Mouse (Mus musculus): Measurements from ENCODE around the gene Ilf3. TPM values are rescaled to one million over a fixed set of nuclear protein-coding genes. Genes with fewer than 3 reads are reported as not detected.

The Ilf3 gene
- polyA plus RNA-seq, 1 experiment from 2014 or later = 195 TPM

- Histone ChIP-seq H3K4me2 (no peak overlapping the region), H3K4me3 (no peak overlapping the region), H3K9ac (no peak overlapping the region), H3K4me1 (peaks cover 19% of the 10 kb centered on the region), H3K9me3 (no peaks in the 10 kb centered on the region), H3K27me3 (no peaks in the 10 kb centered on the region), H3K27ac (no peak overlapping the region), H3K36me3 (0 out of 2 replicates have a peak, but pooled peaks cover 6% of the 10 kb centered on the region)
- ATAC-seq (ENCODE audit: borderline replicate concordance, extremely low read depth, low FRiP score, low TSS enrichment) = no peak
- 87% methylated on average over 2 of the region's 2 CpGs for WGBS
Measured at GRCm38 (mm10) chr9:21447778-21448177, 80.1 kb downstream of the Ilf3 start.

GRCm38 (mm10) chr9:21449710-21450109 lies 82.0 kb downstream of the Ilf3 start:
- Histone ChIP-seq H3K27me3 (no peaks in the 10 kb centered on the region), H3K4me3 (no peak overlapping the region), H3K4me2 (no peak overlapping the region), H3K9me3 (no peaks in the 10 kb centered on the region), H3K9ac (no peak overlapping the region), H3K36me3 (0 out of 2 replicates have a peak, but pooled peaks cover 4% of the 10 kb centered on the region), H3K4me1 (peaks cover 25% of the 10 kb centered on the region), H3K27ac (0 out of 2 replicates have a peak overlapping the region, but pooled peaks have one; percentile 41)
- ATAC-seq (ENCODE audit: borderline replicate concordance, extremely low read depth, low FRiP score, low TSS enrichment) = no peak
- WGBS = 70% methylated on average over 2 of the region's 2 CpGs

- WGBS = 56% methylated on average over 3 of the region's 3 CpGs
- Histone ChIP-seq H3K9ac (no peak overlapping the region), H3K4me1 (peaks cover 28% of the 10 kb centered on the region), H3K36me3 (no peaks in the 10 kb centered on the region), H3K4me2 (no peak overlapping the region), H3K27ac (peak overlapping the region; percentile 41; the same call in 1 of the 2 replicates), H3K27me3 (no peaks in the 10 kb centered on the region), H3K4me3 (no peak overlapping the region), H3K9me3 (no peaks in the 10 kb centered on the region)
- no peak for ATAC-seq (ENCODE audit: borderline replicate concordance, extremely low read depth, low FRiP score, low TSS enrichment)
Measured at GRCm38 (mm10) chr9:21450270-21450669, 82.6 kb downstream of the Ilf3 start.

GRCm38 (mm10) chr9:21451391-21451790 lies 83.7 kb downstream of the Ilf3 start:
- no peak overlapping the region for H3K27ac ChIP-seq
- WGBS = 84% methylated on average over 8 of the region's 8 CpGs

GRCm38 (mm10) chr9:21451870-21452269 lies 84.2 kb downstream of the Ilf3 start:
- Histone ChIP-seq H3K27me3 (no peaks in the 10 kb centered on the region), H3K27ac (0 out of 2 replicates have a peak overlapping the region, but pooled peaks have one; percentile 2), H3K4me3 (no peak overlapping the region), H3K4me2 (no peak overlapping the region), H3K9me3 (no peaks in the 10 kb centered on the region), H3K9ac (no peak overlapping the region), H3K36me3 (no peaks in the 10 kb centered on the region), H3K4me1 (peaks cover 33% of the 10 kb centered on the region)
- no peak for ATAC-seq (ENCODE audit: borderline replicate concordance, extremely low read depth, low FRiP score, low TSS enrichment)
- whole genome bisulfite sequencing = 60% methylated on average over 8 of the region's 8 CpGs

More at GRCm38 (mm10) chr9:21451391-21451790, 83.7 kb downstream of the Ilf3 start:
- H3K36me3 ChIP-seq = no peaks in the 10 kb centered on the region
- H3K9me3 ChIP-seq = no peaks in the 10 kb centered on the region
- no peak for ATAC-seq (ENCODE audit: borderline replicate concordance, extremely low read depth, low FRiP score, low TSS enrichment)
- H3K4me3 ChIP-seq = no peak overlapping the region
- no peak overlapping the region for H3K4me2 ChIP-seq
- peaks cover 33% of the 10 kb centered on the region for H3K4me1 ChIP-seq
- H3K9ac ChIP-seq = no peak overlapping the region
- H3K27me3 ChIP-seq = no peaks in the 10 kb centered on the region

GRCm38 (mm10) chr9:21453003-21453402 lies 85.3 kb downstream of the Ilf3 start:
- Histone ChIP-seq H3K36me3 (no peaks in the 10 kb centered on the region), H3K9ac (no peak overlapping the region), H3K9me3 (no peaks in the 10 kb centered on the region), H3K4me3 (no peak overlapping the region), H3K27ac (no peak overlapping the region), H3K4me1 (peaks cover 33% of the 10 kb centered on the region), H3K4me2 (no peak overlapping the region), H3K27me3 (no peaks in the 10 kb centered on the region)
- no peak for ATAC-seq (ENCODE audit: borderline replicate concordance, extremely low read depth, low FRiP score, low TSS enrichment)
- 72% methylated on average over 7 of the region's 7 CpGs for WGBS

- WGBS = 65% methylated on average over 2 of the region's 2 CpGs
- no peaks in the 10 kb centered on the region for H3K36me3 ChIP-seq
Measured at GRCm38 (mm10) chr9:21453459-21453858, 85.8 kb downstream of the Ilf3 start.

GRCm38 (mm10) chr9:21454556-21454955 lies 86.9 kb downstream of the Ilf3 start:
- no peaks in the 10 kb centered on the region for H3K27me3 ChIP-seq
- no peak for ATAC-seq (ENCODE audit: borderline replicate concordance, extremely low read depth, low FRiP score, low TSS enrichment)
- no peaks in the 10 kb centered on the region for H3K9me3 ChIP-seq
- H3K36me3 ChIP-seq = 0 out of 2 replicates have a peak, but pooled peaks cover 4% of the 10 kb centered on the region
- peaks cover 33% of the 10 kb centered on the region for H3K4me1 ChIP-seq
- 65% methylated on average over 4 of the region's 4 CpGs for WGBS
- H3K9ac ChIP-seq = no peak overlapping the region
- H3K27ac ChIP-seq = no peak overlapping the region
- no peak overlapping the region for H3K4me2 ChIP-seq
- H3K4me3 ChIP-seq = no peak overlapping the region

More at GRCm38 (mm10) chr9:21453459-21453858, 85.8 kb downstream of the Ilf3 start:
- no peak overlapping the region for H3K27ac ChIP-seq
- no peaks in the 10 kb centered on the region for H3K9me3 ChIP-seq
- H3K4me2 ChIP-seq = no peak overlapping the region
- no peaks in the 10 kb centered on the region for H3K27me3 ChIP-seq
- no peak for ATAC-seq (ENCODE audit: borderline replicate concordance, extremely low read depth, low FRiP score, low TSS enrichment)
- H3K4me1 ChIP-seq = peaks cover 33% of the 10 kb centered on the region
- H3K4me3 ChIP-seq = no peak overlapping the region
- no peak overlapping the region for H3K9ac ChIP-seq

Other genes with a start within 250 kb of the Ilf3 start
- 12.7 and 15.6 TPM in 2 replicates for gene Tyk2, start 236.6 kb upstream of the Ilf3 start, polyA plus RNA-seq (2015; fragmentation: Nextera tagmentation; extraction: Ambion mirVana)
- 316 and 319 TPM in 2 replicates for gene Cdc37, start 217.9 kb upstream of the Ilf3 start, polyA plus RNA-seq (2015; fragmentation: Nextera tagmentation; extraction: Ambion mirVana)
- gene Pde4a, start 202.2 kb upstream of the Ilf3 start, polyA plus RNA-seq (2015; fragmentation: Nextera tagmentation; extraction: Ambion mirVana) = 8.6 and 9.3 TPM in 2 replicates
- gene Keap1, start 128.5 kb upstream of the Ilf3 start, polyA plus RNA-seq (2015; fragmentation: Nextera tagmentation; extraction: Ambion mirVana) = 65.5 and 68.3 TPM in 2 replicates
- gene S1pr5, start 119.4 kb upstream of the Ilf3 start, polyA plus RNA-seq (2015; fragmentation: Nextera tagmentation; extraction: Ambion mirVana) = 0.10 and 0.15 TPM in 2 replicates
- 38.4 and 42.8 TPM in 2 replicates for gene Atg4d, start 102.6 kb upstream of the Ilf3 start, polyA plus RNA-seq (2015; fragmentation: Nextera tagmentation; extraction: Ambion mirVana)
- gene Kri1, start 79.9 kb upstream of the Ilf3 start, polyA plus RNA-seq (2015; fragmentation: Nextera tagmentation; extraction: Ambion mirVana) = 12.1 and 14.0 TPM in 2 replicates
- 50.9 and 52.3 TPM in 2 replicates for gene Cdkn2d, start 76.5 kb upstream of the Ilf3 start, polyA plus RNA-seq (2015; fragmentation: Nextera tagmentation; extraction: Ambion mirVana)
- gene Ap1m2, start 55.5 kb upstream of the Ilf3 start, polyA plus RNA-seq (2015; fragmentation: Nextera tagmentation; extraction: Ambion mirVana) = 52.2 and 53.3 TPM in 2 replicates
- 129 and 146 TPM in 2 replicates for gene Slc44a2, start 47.2 kb upstream of the Ilf3 start, polyA plus RNA-seq (2015; fragmentation: Nextera tagmentation; extraction: Ambion mirVana)
- gene Qtrt1, start 44.0 kb downstream of the Ilf3 start, polyA plus RNA-seq (2015; fragmentation: Nextera tagmentation; extraction: Ambion mirVana) = 42.4 and 43.7 TPM in 2 replicates
- gene Dnm2, start 57.0 kb downstream of the Ilf3 start, polyA plus RNA-seq (2015; fragmentation: Nextera tagmentation; extraction: Ambion mirVana) = 73.6 and 77.4 TPM in 2 replicates
- gene Tmed1, start 142.4 kb downstream of the Ilf3 start, polyA plus RNA-seq (2015; fragmentation: Nextera tagmentation; extraction: Ambion mirVana) = 119 and 123 TPM in 2 replicates
- gene AB124611, start 158.3 kb downstream of the Ilf3 start, polyA plus RNA-seq (2015; fragmentation: Nextera tagmentation; extraction: Ambion mirVana) = 3.2 and 3.9 TPM in 2 replicates
- 43.7 and 47.3 TPM in 2 replicates for gene Carm1, start 179.0 kb downstream of the Ilf3 start, polyA plus RNA-seq (2015; fragmentation: Nextera tagmentation; extraction: Ambion mirVana)
- gene Timm29, start 224.9 kb downstream of the Ilf3 start, polyA plus RNA-seq (2015; fragmentation: Nextera tagmentation; extraction: Ambion mirVana) = 28.4 and 29.5 TPM in 2 replicates
- gene Yipf2, start 225.0 kb downstream of the Ilf3 start, polyA plus RNA-seq (2015; fragmentation: Nextera tagmentation; extraction: Ambion mirVana) = 28.8 and 29.7 TPM in 2 replicates
- gene Smarca4, start 248.3 kb downstream of the Ilf3 start, polyA plus RNA-seq (2015; fragmentation: Nextera tagmentation; extraction: Ambion mirVana) = 74.6 and 83.2 TPM in 2 replicates

All from lung, embryonic 15.5 days (tissue).